Mouse (Mus musculus) retina, adult 2 months (tissue): Measurements from ENCODE around the gene Cd80.

Experiments used
- DNase-seq: peaks from one replicate; pipeline ENCODE4 v3.0.0-alpha.2; 2012; ENCODE audit warnings: low read depth, low spot score

Cd80 gene

GRCm38 (mm10) chr16:38448458-38448857 is 6.9 kb upstream of the Cd80 start:
- DNase-seq, result no peak

GRCm38 (mm10) chr16:38450707-38451106 is 4.7 kb upstream of the Cd80 start:
- no peak for DNase-seq

GRCm38 (mm10) chr16:38451421-38452205 is 3.7 kb upstream of the Cd80 start:
- DNase-seq, result no peak

GRCm38 (mm10) chr16:38452442-38453202 is 2.7 kb upstream of the Cd80 start, which contains the start of gene Adprh:
Gene Adprh (minus strand): TSS chr16:38452703.
- peak; percentile 70 for DNase-seq

- DNase-seq, result no peak
These were observed 2.2 kb upstream of the Cd80 start for GRCm38 (mm10) chr16:38453203-38453553.

- no peak for DNase-seq
These were observed 1.4 kb upstream of the Cd80 start for GRCm38 (mm10) chr16:38453952-38454351.

- no peak for DNase-seq
These were observed 667 bp upstream of the Cd80 start for GRCm38 (mm10) chr16:38454533-38455254.

- DNase-seq, result no peak
These were observed 1.6 kb downstream of the Cd80 start for GRCm38 (mm10) chr16:38456812-38457567.

- DNase-seq, result no peak
These were observed 3.4 kb downstream of the Cd80 start for GRCm38 (mm10) chr16:38458600-38459280.

- no peak for DNase-seq
These were observed 4.6 kb downstream of the Cd80 start for GRCm38 (mm10) chr16:38459990-38460389.

- DNase-seq, result no peak
These were observed 6.4 kb downstream of the Cd80 start for GRCm38 (mm10) chr16:38461749-38462148.

GRCm38 (mm10) chr16:38462161-38462560 is 6.8 kb downstream of the Cd80 start:
- DNase-seq, result no peak

- DNase-seq, result no peak
These were observed 7.9 kb downstream of the Cd80 start for GRCm38 (mm10) chr16:38463305-38463704.

GRCm38 (mm10) chr16:38466089-38466488 is 10.7 kb downstream of the Cd80 start:
- DNase-seq, result no peak

- no peak for DNase-seq
These were observed 11.9 kb downstream of the Cd80 start for GRCm38 (mm10) chr16:38467091-38467916.

- no peak for DNase-seq
These were observed 12.8 kb downstream of the Cd80 start for GRCm38 (mm10) chr16:38467917-38468705.

GRCm38 (mm10) chr16:38468706-38469018 is 13.3 kb downstream of the Cd80 start:
- no peak for DNase-seq

- DNase-seq, result no peak
These were observed 14.1 kb downstream of the Cd80 start for GRCm38 (mm10) chr16:38469437-38469836.

GRCm38 (mm10) chr16:38471697-38472506 is 16.5 kb downstream of the Cd80 start:
- DNase-seq, result no peak
